Mouse (Mus musculus) hindbrain, postnatal 0 days (tissue): ENCODE measurements at regions not wholly inside any gene's neighbourhood (a gene's known extent, or its start where the extent isn't known, plus 50 kb on each side); places are given as distances from the start of the nearest gene placed in this dataset.

Experiments used
- ATAC-seq: fragments of 200-750 bp; cut with Nextera tagmentation; 2 replicates; pipeline ENCODE4 v1.8.0; 2017; ENCODE audit warnings: mild to moderate bottlenecking, moderate TSS enrichment, moderate library complexity
- DNase-seq: peaks from one replicate; pipeline ENCODE4 v3.0.0-alpha.2; 2015; ENCODE audit warnings: low spot score
- H3K27ac ChIP-seq: fragments of 300-500 bp; sonication (generic); 2 replicates; pipeline ENCODE4 v1.5.1; 2014; ENCODE audit warnings: mild to moderate bottlenecking
- H3K27me3 ChIP-seq: fragments of 300-500 bp; sonication (generic); 2 replicates; pipeline ENCODE4 v1.6.1; 2014; ENCODE audit warnings: low read length, mixed read lengths; ENCODE audit not compliant: insufficient read depth
- H3K36me3 ChIP-seq: fragments of 300-500 bp; sonication (generic); 2 replicates; pipeline ENCODE4 v1.6.1; 2014; ENCODE audit warnings: low read length, mixed read lengths; ENCODE audit not compliant: insufficient read depth
- H3K4me1 ChIP-seq: fragments of 300-500 bp; sonication (generic); 2 replicates; pipeline ENCODE4 v1.6.1; 2014; ENCODE audit warnings: antibody characterized with exemption, low read length, mixed read lengths; ENCODE audit not compliant: insufficient read depth
- H3K4me2 ChIP-seq: fragments of 300-500 bp; sonication (generic); 2 replicates; pipeline ENCODE4 v1.6.1; 2014; ENCODE audit warnings: low read depth, mild to moderate bottlenecking, low read length, moderate library complexity, mixed read lengths
- H3K4me3 ChIP-seq: fragments of 300-500 bp; sonication (generic); 2 replicates; pipeline ENCODE4 v1.5.1; 2014; ENCODE audit warnings: low read length
- H3K9ac ChIP-seq: fragments of 300-500 bp; sonication (generic); replicated peaks from 2 replicates; pipeline ENCODE4 v1.6.1; 2014; ENCODE audit warnings: mild to moderate bottlenecking, low read length, moderate library complexity, mixed read lengths
- H3K9me3 ChIP-seq: fragments of 300-500 bp; sonication (generic); 2 replicates; pipeline ENCODE4 v1.6.1; 2016; ENCODE audit warnings: low read length, mixed read lengths
- CTCF ChIP-seq: IDR thresholded peaks from 2 replicates; pipeline ENCODE4 v1.5.1; 2016; ENCODE audit warnings: antibody characterized with exemption, control low read depth, low read depth
- WGBS: fragments of 180-500 bp; shearing (Covaris S2); extraction: QIAGEN DNeasy Blood & Tissue Kit; methylation state at CpG from one replicate; pipeline ENCODE4 v1.1.7; 2014; 5-methylcytosine and 5-hydroxymethylcytosine counted together

- no peaks in the 10 kb centered on the region for H3K27me3 ChIP-seq
- H3K4me2 ChIP-seq = no peak overlapping the region
- no peaks in the 10 kb centered on the region for H3K36me3 ChIP-seq
- WGBS = 46% methylated on average over 17 of the region's 17 CpGs
- H3K4me3 ChIP-seq = no peak overlapping the region
- H3K9me3 ChIP-seq = no peaks in the 10 kb centered on the region
- H3K27ac ChIP-seq = no peak overlapping the region
- no peaks in the 10 kb centered on the region for H3K4me1 ChIP-seq
- no peak for DNase-seq
- no peak for ATAC-seq
- no peak overlapping the region for H3K9ac ChIP-seq
- no peak for TF ChIP-seq CTCF
These were observed 224.4 kb downstream of the Tle3 start for GRCm38 (mm10) chr9:61596410-61597108.

GRCm38 (mm10) chr9:61595170-61595967 lies 223.2 kb downstream of the Tle3 start:
- ATAC-seq (no peak), DNase-seq (no peak)
- Histone ChIP-seq H3K9me3 (no peaks in the 10 kb centered on the region), H3K27me3 (no peaks in the 10 kb centered on the region), H3K4me3 (no peak overlapping the region), H3K27ac (no peak overlapping the region), H3K4me2 (no peak overlapping the region), H3K4me1 (no peaks in the 10 kb centered on the region), H3K9ac (no peak overlapping the region), H3K36me3 (no peaks in the 10 kb centered on the region)
- no peak for TF ChIP-seq CTCF
- WGBS = 67% methylated on average over 9 of the region's 9 CpGs

- TF ChIP-seq CTCF = no peak
- H3K4me3 ChIP-seq = no peak overlapping the region
- no peak overlapping the region for H3K4me2 ChIP-seq
- H3K9me3 ChIP-seq = no peaks in the 10 kb centered on the region
- 57% methylated on average over 6 of the region's 6 CpGs for WGBS
- no peaks in the 10 kb centered on the region for H3K4me1 ChIP-seq
- H3K9ac ChIP-seq = no peak overlapping the region
- DNase-seq (peak; percentile 37), ATAC-seq (no peak)
- H3K36me3 ChIP-seq = no peaks in the 10 kb centered on the region
- H3K27ac ChIP-seq = no peak overlapping the region
- H3K27me3 ChIP-seq = no peaks in the 10 kb centered on the region
These were observed 221.8 kb downstream of the Tle3 start for GRCm38 (mm10) chr9:61593991-61594390.

- H3K36me3 ChIP-seq = no peaks in the 10 kb centered on the region
- no peaks in the 10 kb centered on the region for H3K9me3 ChIP-seq
- WGBS = 89% methylated on average over 10 of the region's 10 CpGs
- no peak overlapping the region for H3K4me3 ChIP-seq
- ATAC-seq = no peak
- no peaks in the 10 kb centered on the region for H3K4me1 ChIP-seq
- H3K27me3 ChIP-seq = no peaks in the 10 kb centered on the region
- no peak overlapping the region for H3K4me2 ChIP-seq
- no peak overlapping the region for H3K9ac ChIP-seq
- no peak for TF ChIP-seq CTCF
- no peak overlapping the region for H3K27ac ChIP-seq
- DNase-seq = no peak
These were observed 217.6 kb downstream of the Tle3 start for GRCm38 (mm10) chr9:61589727-61590299.

- WGBS = 39% methylated on average over 21 of the region's 21 CpGs
- no peaks in the 10 kb centered on the region for H3K27me3 ChIP-seq
- DNase-seq (peak; percentile 54), ATAC-seq (peak; percentile 45; the same call in 1 of the 2 replicates)
- no peak overlapping the region for H3K4me3 ChIP-seq
- H3K4me1 ChIP-seq = no peaks in the 10 kb centered on the region; the same call in 1 of the 2 replicates
- no peak overlapping the region for H3K4me2 ChIP-seq
- H3K27ac ChIP-seq = no peak overlapping the region; the same call in 1 of the 2 replicates
- no peaks in the 10 kb centered on the region for H3K36me3 ChIP-seq
- H3K9me3 ChIP-seq = no peaks in the 10 kb centered on the region
- no peak for TF ChIP-seq CTCF
- H3K9ac ChIP-seq = no peak overlapping the region
These were observed 211.3 kb downstream of the Tle3 start for GRCm38 (mm10) chr9:61583281-61584072.

- H3K27ac ChIP-seq = no peak overlapping the region
- no peak overlapping the region for H3K4me2 ChIP-seq
- no peak overlapping the region for H3K9ac ChIP-seq
- no peak overlapping the region for H3K4me3 ChIP-seq
- H3K9me3 ChIP-seq = no peaks in the 10 kb centered on the region
- no peak for ATAC-seq
- no peaks in the 10 kb centered on the region for H3K36me3 ChIP-seq
- no peak for DNase-seq
- 83% methylated on average over 6 of the region's 6 CpGs for WGBS
- no peak for TF ChIP-seq CTCF
- H3K4me1 ChIP-seq = no peaks in the 10 kb centered on the region; the same call in 1 of the 2 replicates
- no peaks in the 10 kb centered on the region for H3K27me3 ChIP-seq
These were observed 208.9 kb downstream of the Tle3 start for GRCm38 (mm10) chr9:61581046-61581445.
